Mouse (Mus musculus): ENCODE measurements at regions not wholly inside any gene's neighbourhood (a gene's known extent, or its start where the extent isn't known, plus 50 kb on each side); places are given as distances from the start of the nearest gene placed in this dataset.

GRCm38 (mm10) chr14:9243336-9243735 is 577.3 kb upstream of the 4930452B06Rik start:
- Histone ChIP-seq H3K4me3 (ENCODE audit: low read depth, low read length) (no peak overlapping the region), H3K36me3 (ENCODE audit: control insufficient read depth, insufficient read depth, low read length) (no peaks in the 10 kb centered on the region), H3K27me3 (ENCODE audit: control insufficient read depth, insufficient read depth, low read length) (no peaks in the 10 kb centered on the region), H3K9ac (ENCODE audit: low read length) (no peak overlapping the region), H3K4me1 (ENCODE audit: control insufficient read depth, insufficient read depth, low read length) (no peaks in the 10 kb centered on the region), H3K9me3 (ENCODE audit: control insufficient read depth, low read length) (no peaks in the 10 kb centered on the region), H3K4me2 (ENCODE audit: low read depth, severe bottlenecking) (no peak overlapping the region), H3K27ac (replicated peaks; ENCODE audit: low read depth, low read length) (no peak overlapping the region)
- no peak for ATAC-seq (ENCODE audit: insufficient number of reproducible peaks, low FRiP score, low TSS enrichment, low read depth)
- no peak for DNase-seq (ENCODE audit: low spot score)

- no peak overlapping the region for H3K27ac ChIP-seq (replicated peaks; ENCODE audit: low read depth, low read length)
- H3K9me3 ChIP-seq (ENCODE audit: control insufficient read depth, low read length), result no peaks in the 10 kb centered on the region
- H3K9ac ChIP-seq (ENCODE audit: low read length), result no peak overlapping the region
- no peak overlapping the region for H3K4me2 ChIP-seq (ENCODE audit: low read depth, severe bottlenecking)
- H3K27me3 ChIP-seq (ENCODE audit: control insufficient read depth, insufficient read depth, low read length), result no peaks in the 10 kb centered on the region
- no peak overlapping the region for H3K4me3 ChIP-seq (ENCODE audit: low read depth, low read length)
- H3K36me3 ChIP-seq (ENCODE audit: control insufficient read depth, insufficient read depth, low read length), result no peaks in the 10 kb centered on the region
- no peak for DNase-seq (ENCODE audit: low spot score)
- WGBS, result 47% methylated on average over 2 of the region's 2 CpGs
- no peaks in the 10 kb centered on the region for H3K4me1 ChIP-seq (ENCODE audit: control insufficient read depth, insufficient read depth, low read length)
- ATAC-seq (ENCODE audit: insufficient number of reproducible peaks, low FRiP score, low TSS enrichment, low read depth), result no peak
Measured at GRCm38 (mm10) chr14:9242118-9242517, 576.1 kb upstream of the 4930452B06Rik start.

GRCm38 (mm10) chr14:9227670-9228069 is 561.6 kb upstream of the 4930452B06Rik start:
- H3K9ac ChIP-seq (ENCODE audit: low read length), result no peak overlapping the region
- no peak overlapping the region for H3K27ac ChIP-seq (replicated peaks; ENCODE audit: low read depth, low read length)
- ATAC-seq (ENCODE audit: insufficient number of reproducible peaks, low FRiP score, low TSS enrichment, low read depth), result no peak
- no peaks in the 10 kb centered on the region for H3K36me3 ChIP-seq (ENCODE audit: control insufficient read depth, insufficient read depth, low read length)
- H3K4me2 ChIP-seq (ENCODE audit: low read depth, severe bottlenecking), result no peak overlapping the region
- H3K9me3 ChIP-seq (ENCODE audit: control insufficient read depth, low read length), result no peaks in the 10 kb centered on the region
- no peaks in the 10 kb centered on the region for H3K4me1 ChIP-seq (ENCODE audit: control insufficient read depth, insufficient read depth, low read length)
- no peaks in the 10 kb centered on the region for H3K27me3 ChIP-seq (ENCODE audit: control insufficient read depth, insufficient read depth, low read length)
- H3K4me3 ChIP-seq (ENCODE audit: low read depth, low read length), result no peak overlapping the region
- no peak for DNase-seq (ENCODE audit: low spot score)
- WGBS, result 90% methylated on average over 6 of the region's 6 CpGs

GRCm38 (mm10) chr14:9200246-9200645 is 534.2 kb upstream of the 4930452B06Rik start:
- Histone ChIP-seq H3K36me3 (ENCODE audit: control insufficient read depth, insufficient read depth, low read length) (no peaks in the 10 kb centered on the region), H3K27ac (replicated peaks; ENCODE audit: low read depth, low read length) (no peak overlapping the region), H3K4me3 (ENCODE audit: low read depth, low read length) (no peak overlapping the region), H3K27me3 (ENCODE audit: control insufficient read depth, insufficient read depth, low read length) (no peaks in the 10 kb centered on the region), H3K4me1 (ENCODE audit: control insufficient read depth, insufficient read depth, low read length) (no peaks in the 10 kb centered on the region), H3K9ac (ENCODE audit: low read length) (no peak overlapping the region), H3K4me2 (ENCODE audit: low read depth, severe bottlenecking) (no peak overlapping the region), H3K9me3 (ENCODE audit: control insufficient read depth, low read length) (no peaks in the 10 kb centered on the region)
- DNase-seq (ENCODE audit: low spot score), result no peak
- 90% methylated on average over 2 of the region's 2 CpGs for WGBS
- no peak for ATAC-seq (ENCODE audit: insufficient number of reproducible peaks, low FRiP score, low TSS enrichment, low read depth)

GRCm38 (mm10) chr14:9192122-9192769 is 526.2 kb upstream of the 4930452B06Rik start:
- no peaks in the 10 kb centered on the region for H3K27me3 ChIP-seq (ENCODE audit: control insufficient read depth, insufficient read depth, low read length)
- no peak for DNase-seq (ENCODE audit: low spot score)
- 94% methylated on average over 4 of the region's 4 CpGs for WGBS
- no peak overlapping the region for H3K4me3 ChIP-seq (ENCODE audit: low read depth, low read length)
- H3K4me1 ChIP-seq (ENCODE audit: control insufficient read depth, insufficient read depth, low read length), result no peaks in the 10 kb centered on the region
- no peak overlapping the region for H3K27ac ChIP-seq (replicated peaks; ENCODE audit: low read depth, low read length)
- no peak overlapping the region for H3K9ac ChIP-seq (ENCODE audit: low read length)
- H3K4me2 ChIP-seq (ENCODE audit: low read depth, severe bottlenecking), result no peak overlapping the region
- ATAC-seq (ENCODE audit: insufficient number of reproducible peaks, low FRiP score, low TSS enrichment, low read depth), result no peak
- no peaks in the 10 kb centered on the region for H3K9me3 ChIP-seq (ENCODE audit: control insufficient read depth, low read length)
- H3K36me3 ChIP-seq (ENCODE audit: control insufficient read depth, insufficient read depth, low read length), result no peaks in the 10 kb centered on the region

- Histone ChIP-seq H3K9me3 (ENCODE audit: control insufficient read depth, low read length) (no peaks in the 10 kb centered on the region), H3K4me1 (ENCODE audit: control insufficient read depth, insufficient read depth, low read length) (no peaks in the 10 kb centered on the region), H3K36me3 (ENCODE audit: control insufficient read depth, insufficient read depth, low read length) (no peaks in the 10 kb centered on the region), H3K27me3 (ENCODE audit: control insufficient read depth, insufficient read depth, low read length) (no peaks in the 10 kb centered on the region), H3K4me3 (ENCODE audit: low read depth, low read length) (no peak overlapping the region), H3K4me2 (ENCODE audit: low read depth, severe bottlenecking) (no peak overlapping the region), H3K27ac (replicated peaks; ENCODE audit: low read depth, low read length) (no peak overlapping the region), H3K9ac (ENCODE audit: low read length) (no peak overlapping the region)
- DNase-seq (ENCODE audit: low spot score) (no peak), ATAC-seq (ENCODE audit: insufficient number of reproducible peaks, low FRiP score, low TSS enrichment, low read depth) (no peak)
- 66% methylated on average over 3 of the region's 3 CpGs for WGBS
Measured at GRCm38 (mm10) chr14:9191664-9192063, 525.6 kb upstream of the 4930452B06Rik start.

GRCm38 (mm10) chr14:9161336-9161735 is 495.3 kb upstream of the 4930452B06Rik start:
- no peak overlapping the region for H3K27ac ChIP-seq (replicated peaks; ENCODE audit: low read depth, low read length)
- no peaks in the 10 kb centered on the region for H3K27me3 ChIP-seq (ENCODE audit: control insufficient read depth, insufficient read depth, low read length)
- no peaks in the 10 kb centered on the region for H3K9me3 ChIP-seq (ENCODE audit: control insufficient read depth, low read length)
- no peak for DNase-seq (ENCODE audit: low spot score)
- no peak overlapping the region for H3K4me3 ChIP-seq (ENCODE audit: low read depth, low read length)
- no peak for ATAC-seq (ENCODE audit: insufficient number of reproducible peaks, low FRiP score, low TSS enrichment, low read depth)
- 97% methylated on average over 2 of the region's 2 CpGs for WGBS
- no peaks in the 10 kb centered on the region for H3K4me1 ChIP-seq (ENCODE audit: control insufficient read depth, insufficient read depth, low read length)
- H3K36me3 ChIP-seq (ENCODE audit: control insufficient read depth, insufficient read depth, low read length), result no peaks in the 10 kb centered on the region
- H3K9ac ChIP-seq (ENCODE audit: low read length), result no peak overlapping the region
- no peak overlapping the region for H3K4me2 ChIP-seq (ENCODE audit: low read depth, severe bottlenecking)

- no peak overlapping the region for H3K27ac ChIP-seq (replicated peaks; ENCODE audit: low read depth, low read length)
- WGBS, result 63% methylated on average over 3 of the region's 3 CpGs
- H3K4me3 ChIP-seq (ENCODE audit: low read depth, low read length), result no peak overlapping the region
- H3K9me3 ChIP-seq (ENCODE audit: control insufficient read depth, low read length), result no peaks in the 10 kb centered on the region
- no peaks in the 10 kb centered on the region for H3K36me3 ChIP-seq (ENCODE audit: control insufficient read depth, insufficient read depth, low read length)
- no peaks in the 10 kb centered on the region for H3K4me1 ChIP-seq (ENCODE audit: control insufficient read depth, insufficient read depth, low read length)
- no peak overlapping the region for H3K4me2 ChIP-seq (ENCODE audit: low read depth, severe bottlenecking)
- no peak for ATAC-seq (ENCODE audit: insufficient number of reproducible peaks, low FRiP score, low TSS enrichment, low read depth)
- H3K27me3 ChIP-seq (ENCODE audit: control insufficient read depth, insufficient read depth, low read length), result no peaks in the 10 kb centered on the region
- no peak overlapping the region for H3K9ac ChIP-seq (ENCODE audit: low read length)
- no peak for DNase-seq (ENCODE audit: low spot score)
Measured at GRCm38 (mm10) chr14:9157941-9158340, 491.9 kb upstream of the 4930452B06Rik start.

GRCm38 (mm10) chr14:9150841-9151240 is 484.8 kb upstream of the 4930452B06Rik start:
- Histone ChIP-seq H3K9me3 (ENCODE audit: control insufficient read depth, low read length) (no peaks in the 10 kb centered on the region), H3K9ac (ENCODE audit: low read length) (no peak overlapping the region), H3K27ac (replicated peaks; ENCODE audit: low read depth, low read length) (no peak overlapping the region), H3K36me3 (ENCODE audit: control insufficient read depth, insufficient read depth, low read length) (no peaks in the 10 kb centered on the region), H3K4me3 (ENCODE audit: low read depth, low read length) (no peak overlapping the region), H3K4me1 (ENCODE audit: control insufficient read depth, insufficient read depth, low read length) (no peaks in the 10 kb centered on the region), H3K27me3 (ENCODE audit: control insufficient read depth, insufficient read depth, low read length) (no peaks in the 10 kb centered on the region), H3K4me2 (ENCODE audit: low read depth, severe bottlenecking) (no peak overlapping the region)
- ATAC-seq (ENCODE audit: insufficient number of reproducible peaks, low FRiP score, low TSS enrichment, low read depth) (no peak), DNase-seq (ENCODE audit: low spot score) (no peak)
- 67% methylated on average over 1 of the region's 1 CpGs for WGBS
